Mouse (Mus musculus): ENCODE data around the gene Gm17660. TPM values are rescaled to one million over a fixed set of nuclear protein-coding genes. Genes with fewer than 3 reads are reported as not detected.

Gene Gm17660
- polyA plus RNA-seq, 1 experiment from 2014 or later, result not detected

DNA sequence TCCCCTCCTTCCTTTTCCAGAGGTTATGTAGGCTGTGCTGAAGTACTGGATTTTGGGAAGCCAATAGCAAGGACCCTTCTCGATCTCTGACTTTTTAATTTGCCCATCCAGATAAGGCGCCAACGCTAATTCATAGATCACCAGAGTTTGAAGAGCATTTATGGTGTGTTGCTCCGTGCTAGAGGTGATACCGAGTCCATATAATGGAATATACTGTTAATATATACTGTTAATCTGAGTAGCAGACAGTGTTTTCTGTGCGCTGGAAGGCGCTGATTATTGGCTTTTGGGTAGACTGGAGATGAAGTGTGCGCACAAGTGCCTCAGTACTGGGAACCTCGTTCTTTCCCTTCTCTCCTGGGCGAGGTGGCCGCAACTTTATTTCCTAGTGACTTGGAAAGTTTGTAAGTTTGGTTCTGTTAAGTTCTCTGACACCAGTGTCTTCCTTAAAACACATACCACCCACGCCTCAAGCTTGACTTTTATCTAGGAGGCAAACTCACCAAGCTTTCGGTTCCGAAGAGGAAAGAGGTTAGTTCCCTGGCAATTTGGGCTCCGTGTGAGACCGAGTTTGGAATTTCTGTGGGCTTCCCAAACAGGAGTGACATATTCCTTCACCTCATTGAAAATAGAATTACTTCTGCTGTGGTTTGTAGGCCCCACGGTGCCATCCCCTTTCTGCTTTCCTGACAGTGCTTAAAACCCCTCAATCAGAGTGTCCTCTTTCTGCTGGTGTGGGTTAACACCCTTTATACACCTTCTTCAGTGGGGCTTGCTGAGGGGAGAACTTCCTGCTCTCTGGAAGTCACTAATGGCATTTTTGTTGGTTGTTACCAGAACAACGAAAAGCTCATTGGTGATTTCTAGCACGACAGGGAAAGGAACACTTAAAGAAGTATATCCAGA is 30.0 kb downstream of the Gm17660 start:
- no peak for ATAC-seq
- TF ChIP-seq EP300 (IDR thresholded peaks at IDR 0.05) (no peak), CTCF (IDR thresholded peaks at IDR 0.05) (no peak)
- under 1% methylated on average over 19 of the region's 19 CpGs for WGBS
- Histone ChIP-seq H3K4me2 (replicated peaks; ENCODE audit: low read depth, low read length) (peak overlapping the region; percentile 78), H3K27me3 (replicated peaks; ENCODE audit: insufficient read depth, low read length) (no peaks in the 10 kb centered on the region), H3K9ac (replicated peaks; ENCODE audit: low read depth) (peak overlapping the region; percentile 85), H3K9me3 (ENCODE audit: low read length) (no peaks in the 10 kb centered on the region), H3K36me3 (ENCODE audit: insufficient read depth, low read length) (peaks cover 12% of the 10 kb centered on the region; the same call in 1 of the 2 replicates), H3K4me1 (ENCODE audit: insufficient read depth, low read depth, low read length) (peaks cover 8% of the 10 kb centered on the region; the same call in 1 of the 2 replicates), H3K4me3 (ENCODE audit: low read depth, low read length) (peak overlapping the region; percentile 86), H3K27ac (ENCODE audit: low read length) (peak overlapping the region; percentile 94)
- peak; percentile 31 for DNase-seq (ENCODE audit: low spot score)

GRCm38 (mm10) chr5:104046256-104047199 is 30.9 kb downstream of the Gm17660 start, which contains the start of gene Nudt9:
Gene Nudt9, plus strand, starts transcription at chr5:104046306.
- TF ChIP-seq CTCF (IDR thresholded peaks at IDR 0.05) (0 out of 2 replicates have a peak, but pooled peaks have one; percentile 15), EP300 (IDR thresholded peaks at IDR 0.05) (no peak)
- Histone ChIP-seq H3K36me3 (ENCODE audit: insufficient read depth, low read length) (peaks cover 11% of the 10 kb centered on the region; the same call in 1 of the 2 replicates), H3K27me3 (replicated peaks; ENCODE audit: insufficient read depth, low read length) (no peaks in the 10 kb centered on the region), H3K4me2 (replicated peaks; ENCODE audit: low read depth, low read length) (peak within 1 kb of the TSS; percentile 78), H3K27ac (ENCODE audit: low read length) (peak within 1 kb of the TSS; percentile 94), H3K4me3 (ENCODE audit: low read depth, low read length) (peak within 1 kb of the TSS; percentile 86), H3K4me1 (ENCODE audit: insufficient read depth, low read depth, low read length) (peaks cover 8% of the 10 kb centered on the region; the same call in 1 of the 2 replicates), H3K9ac (replicated peaks; ENCODE audit: low read depth) (peak within 1 kb of the TSS; percentile 85), H3K9me3 (ENCODE audit: low read length) (no peaks in the 10 kb centered on the region)
- 6% methylated on average over 68 of the region's 90 CpGs for WGBS
- DNase-seq (ENCODE audit: low spot score) (peak; percentile 99), ATAC-seq (peak; percentile 99)

GRCm38 (mm10) chr5:104043704-104044103 is 33.7 kb downstream of the Gm17660 start:
- 28% methylated on average over 2 of the region's 2 CpGs for WGBS
- H3K4me2 ChIP-seq (replicated peaks; ENCODE audit: low read depth, low read length), result no peak overlapping the region

DNA sequence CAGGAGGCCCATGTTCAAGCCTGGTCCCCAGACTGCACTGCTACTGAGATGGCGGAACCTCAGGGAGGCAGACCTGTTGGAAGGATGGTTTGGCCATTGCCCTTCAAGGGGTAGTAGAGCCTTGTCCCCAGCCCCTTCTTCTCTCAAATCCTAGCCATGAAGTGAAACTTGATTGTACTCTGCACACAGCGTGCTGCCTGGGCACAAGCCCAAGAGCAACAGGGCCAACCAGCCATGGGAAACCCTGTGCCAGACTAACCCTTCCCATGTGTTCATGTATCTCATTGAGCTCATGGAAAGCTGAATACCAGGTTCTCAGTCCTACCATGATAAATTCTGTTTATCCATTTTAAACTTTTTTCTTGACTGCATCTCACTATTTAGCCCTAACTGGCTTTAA is 34.5 kb downstream of the Gm17660 start:
- Histone ChIP-seq H3K27ac (ENCODE audit: low read length) (no peak overlapping the region), H3K36me3 (ENCODE audit: insufficient read depth, low read length) (no peaks in the 10 kb centered on the region), H3K27me3 (replicated peaks; ENCODE audit: insufficient read depth, low read length) (no peaks in the 10 kb centered on the region), H3K4me2 (replicated peaks; ENCODE audit: low read depth, low read length) (no peak overlapping the region), H3K9ac (replicated peaks; ENCODE audit: low read depth) (no peak overlapping the region), H3K4me1 (ENCODE audit: insufficient read depth, low read depth, low read length) (peaks cover 4% of the 10 kb centered on the region; the same call in 1 of the 2 replicates), H3K9me3 (ENCODE audit: low read length) (no peaks in the 10 kb centered on the region), H3K4me3 (ENCODE audit: low read depth, low read length) (no peak overlapping the region)
- no peak for ATAC-seq
- no peak for TF ChIP-seq EP300 (IDR thresholded peaks at IDR 0.05)
- 84% methylated on average over 2 of the region's 2 CpGs for WGBS
- DNase-seq (ENCODE audit: low spot score), result no peak

More at GRCm38 (mm10) chr5:104043704-104044103, 33.7 kb downstream of the Gm17660 start:
- no peak overlapping the region for H3K9ac ChIP-seq (replicated peaks; ENCODE audit: low read depth)
- H3K27me3 ChIP-seq (replicated peaks; ENCODE audit: insufficient read depth, low read length), result no peaks in the 10 kb centered on the region
- H3K4me3 ChIP-seq (ENCODE audit: low read depth, low read length), result no peak overlapping the region
- peaks cover 8% of the 10 kb centered on the region; the same call in 1 of the 2 replicates for H3K4me1 ChIP-seq (ENCODE audit: insufficient read depth, low read depth, low read length)
- ATAC-seq (no peak), DNase-seq (ENCODE audit: low spot score) (no peak)
- H3K36me3 ChIP-seq (ENCODE audit: insufficient read depth, low read length), result no peaks in the 10 kb centered on the region
- no peaks in the 10 kb centered on the region for H3K9me3 ChIP-seq (ENCODE audit: low read length)
- H3K27ac ChIP-seq (ENCODE audit: low read length), result no peak overlapping the region
- no peak for TF ChIP-seq EP300 (IDR thresholded peaks at IDR 0.05)
- no peak for TF ChIP-seq CTCF (IDR thresholded peaks at IDR 0.05)

DNA sequence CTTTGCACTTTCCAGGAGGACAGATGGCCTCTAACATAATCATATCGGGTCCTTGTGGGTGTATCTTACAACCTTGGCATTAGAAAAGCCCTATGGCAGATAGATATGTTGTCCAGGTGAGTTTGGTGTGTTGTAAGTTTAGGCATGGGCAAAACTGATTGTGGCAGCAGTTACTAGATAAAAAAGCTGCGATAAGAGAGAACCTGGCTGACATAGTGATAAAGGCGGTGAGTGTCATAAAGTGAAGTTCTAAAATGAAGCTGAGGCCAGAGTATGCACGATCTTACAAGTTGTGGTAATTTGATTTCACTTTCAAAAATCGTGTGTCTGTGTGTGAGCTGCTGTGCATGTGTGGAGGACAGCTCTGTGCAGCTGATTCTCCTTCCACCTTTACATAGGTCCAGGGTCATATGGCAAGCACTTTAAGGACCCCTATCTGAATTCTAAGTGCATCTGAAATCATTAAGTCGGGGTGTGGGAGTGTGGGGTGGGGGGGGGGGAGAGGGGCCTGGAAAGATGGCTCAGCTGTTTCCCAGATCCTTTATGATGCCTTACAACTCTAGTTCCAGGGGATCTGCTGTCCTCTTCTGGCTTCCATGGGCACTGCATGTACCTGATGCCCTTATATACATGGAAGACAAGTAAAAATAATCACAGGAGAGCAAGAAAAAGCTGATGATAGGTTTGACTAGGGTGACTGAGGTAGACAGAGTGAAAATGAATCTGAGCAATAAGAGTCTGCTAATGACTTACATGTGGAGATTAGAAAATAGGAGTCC is 38.1 kb downstream of the Gm17660 start:
- WGBS, result 66% methylated on average over 6 of the region's 6 CpGs
- peak; percentile 56 for ATAC-seq
- no peaks in the 10 kb centered on the region for H3K27me3 ChIP-seq (replicated peaks; ENCODE audit: insufficient read depth, low read length)
- no peaks in the 10 kb centered on the region for H3K9me3 ChIP-seq (ENCODE audit: low read length)
- H3K4me3 ChIP-seq (ENCODE audit: low read depth, low read length), result no peak overlapping the region
- H3K27ac ChIP-seq (ENCODE audit: low read length), result no peak overlapping the region
- TF ChIP-seq EP300 (IDR thresholded peaks at IDR 0.05), result no peak
- peak; percentile 88 for TF ChIP-seq CTCF (IDR thresholded peaks at IDR 0.05)
- H3K4me1 ChIP-seq (ENCODE audit: insufficient read depth, low read depth, low read length), result no peaks in the 10 kb centered on the region
- no peak overlapping the region for H3K9ac ChIP-seq (replicated peaks; ENCODE audit: low read depth)
- DNase-seq (ENCODE audit: low spot score), result peak; percentile 68
- H3K36me3 ChIP-seq (ENCODE audit: insufficient read depth, low read length), result no peaks in the 10 kb centered on the region
- H3K4me2 ChIP-seq (replicated peaks; ENCODE audit: low read depth, low read length), result no peak overlapping the region
